Mouse (Mus musculus) CH12.LX (cell line): ENCODE measurements at regions not wholly inside any gene's neighbourhood (a gene's known extent, or its start where the extent isn't known, plus 50 kb on each side); places are given as distances from the start of the nearest gene placed in this dataset.

Experiments
- BHLHE40 ChIP-seq: IDR thresholded peaks from 2 replicates; pipeline ENCODE4 v1.6.1; 2011; ENCODE audit warnings: mild to moderate bottlenecking, low read depth, low read length, improper control_type of control experiment
- CHD2 ChIP-seq: IDR thresholded peaks from 2 replicates; pipeline ENCODE4 v1.6.1; 2011; ENCODE audit warnings: low read length, improper control_type of control experiment
- CTCF ChIP-seq, 2 experiments: IDR thresholded peaks in 1 of 2; conservative IDR thresholded peaks in 1 of 2; 2 replicates each; pipeline ENCODE4 v1.5.1; 2011 to 2012; ENCODE audit warnings: low read depth in 2 of 2, low read length in 2 of 2, improper control_type of control experiment in 1 of 2, inconsistent platforms in 1 of 2, mild to moderate bottlenecking in 1 of 2, moderate library complexity in 1 of 2
- E2F4 ChIP-seq: IDR thresholded peaks from 2 replicates; pipeline ENCODE4 v1.6.1; 2011; ENCODE audit warnings: low read depth, low read length, improper control_type of control experiment; ENCODE audit not compliant: insufficient replicate concordance
- MAZ ChIP-seq: IDR thresholded peaks from 2 replicates; pipeline ENCODE4 v1.6.1; 2012; ENCODE audit warnings: low read depth, mild to moderate bottlenecking, inconsistent platforms, low read length, improper control_type of control experiment, moderate library complexity
- MEF2A ChIP-seq: IDR thresholded peaks from 2 replicates; pipeline ENCODE4 v1.6.1; 2014; ENCODE audit warnings: low read depth, mild to moderate bottlenecking, inconsistent platforms, low read length, improper control_type of control experiment, borderline replicate concordance
- POLR2A ChIP-seq: IDR thresholded peaks from 2 replicates; pipeline ENCODE4 v1.6.1; 2011; ENCODE audit warnings: low read depth, mild to moderate bottlenecking, improper control_type of control experiment, low read length
- RCOR1 ChIP-seq: conservative IDR thresholded peaks from 2 replicates; pipeline ENCODE4 v1.6.1; 2012; ENCODE audit warnings: low read depth, mild to moderate bottlenecking, inconsistent platforms, low read length, improper control_type of control experiment
- USF1 ChIP-seq: IDR thresholded peaks from 2 replicates; pipeline ENCODE4 v1.6.1; 2014; ENCODE audit warnings: low read depth, mild to moderate bottlenecking, inconsistent platforms, low read length, improper control_type of control experiment
- ZC3H11A ChIP-seq: IDR thresholded peaks from 2 replicates; pipeline ENCODE4 v1.6.1; 2012; ENCODE audit warnings: low read depth, mild to moderate bottlenecking, inconsistent platforms, low read length, improper control_type of control experiment
- ZMIZ1 ChIP-seq: IDR thresholded peaks from 2 replicates; pipeline ENCODE4 v1.6.1; 2012; ENCODE audit warnings: low read depth, mild to moderate bottlenecking, inconsistent platforms, low read length, improper control_type of control experiment
- ZNF384 ChIP-seq: IDR thresholded peaks from 2 replicates; pipeline ENCODE4 v1.6.1; 2012; ENCODE audit warnings: low read depth, low read length, improper control_type of control experiment, inconsistent platforms

DNA sequence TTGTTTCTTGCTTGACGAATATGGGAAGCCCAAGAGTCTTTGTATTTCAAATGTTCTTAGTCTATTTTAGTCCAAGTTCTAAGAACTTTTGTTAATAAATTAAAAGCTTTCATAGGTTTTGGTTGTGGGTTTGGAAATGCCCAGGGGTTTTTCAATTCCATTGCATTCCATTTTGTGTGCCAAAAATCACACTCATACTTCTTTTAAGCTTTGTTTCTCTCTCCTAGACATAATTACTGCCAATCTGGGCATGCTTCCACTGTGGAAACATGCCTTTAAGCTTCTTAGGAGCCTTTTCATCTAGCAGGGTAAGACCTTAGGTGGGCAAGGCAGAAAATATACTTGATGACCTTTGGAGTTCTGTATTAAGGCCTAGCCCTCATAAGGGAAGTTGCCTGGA, 70.4 kb upstream of the C1qtnf3 start:
- TF ChIP-seq USF1 (no peak), RCOR1 (no peak), MEF2A (no peak), CTCF (conservative IDR thresholded peaks at IDR 0.05 in 1 of 2, IDR thresholded peaks at IDR 0.05 in 1 of 2; ENCODE audit: low read depth in 2 of 2, low read length in 2 of 2) (no peak), E2F4 (no peak), ZNF384 (no peak), CHD2 (no peak), POLR2A (no peak), ZMIZ1 (no peak), MAZ (no peak), ZC3H11A (no peak), BHLHE40 (no peak)
